20 mouse cellular contexts compared by ENCODE assay signal in the genomic region with DNA sequence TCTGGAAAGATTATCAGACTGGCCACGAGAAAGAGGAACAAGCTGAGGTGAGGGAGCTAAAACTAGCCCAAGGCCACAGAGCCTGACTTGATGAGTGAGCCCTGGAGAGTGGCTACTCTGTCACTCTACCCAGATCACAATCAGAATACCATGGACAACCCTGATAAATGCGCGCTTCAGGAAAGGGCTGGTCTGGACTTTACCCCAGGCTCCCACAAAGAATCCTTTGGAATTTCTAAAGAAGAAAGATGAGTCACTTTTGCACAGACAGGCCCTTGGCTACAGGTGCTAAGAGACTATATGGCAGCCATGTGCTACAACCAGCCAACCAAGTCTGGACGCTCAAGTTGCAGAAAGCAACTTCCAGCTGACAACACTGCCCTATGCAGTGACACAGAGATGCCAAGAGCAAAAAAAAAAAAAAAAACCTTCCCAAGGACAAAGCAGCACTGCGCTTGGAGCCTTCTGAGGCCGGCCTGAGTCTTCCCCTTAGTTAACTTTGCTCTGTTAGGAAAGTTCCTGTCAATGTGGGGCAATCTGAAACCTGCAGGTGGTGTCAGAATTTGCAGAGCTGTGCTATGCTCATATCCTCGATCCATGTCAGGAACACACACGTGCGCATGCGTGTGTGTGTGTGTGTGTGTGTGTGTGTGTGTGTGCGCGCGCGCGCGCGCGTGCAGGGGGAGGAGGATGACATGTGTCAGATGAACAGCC. TPM values are rescaled to one million over a fixed set of nuclear protein-coding genes. Genes with fewer than 3 reads are reported as not detected.
"Had no signal": no experiment of that assay in that cellular context is flagged by ENCODE, and none has a peak within 500 bp of the region (broad histone marks: within the 10 kb centered on the region; RNA-seq: fewer than 3 reads in every experiment).

No protein-coding gene starts in this region.

- ATAC-seq: inflammation-experienced regulatory T-cells, adult 6 months; midbrain, embryonic 13.5 days had no signal

- H3K4me2 ChIP-seq: limb, embryonic 12.5 days; midbrain, embryonic 13.5 days had no signal

- H3K9me3 ChIP-seq: limb, embryonic 12.5 days; midbrain, embryonic 13.5 days had no signal

- H3K4me1 ChIP-seq: limb, embryonic 12.5 days had no signal

- H3K4me3 ChIP-seq: limb, embryonic 12.5 days; midbrain, embryonic 13.5 days had no signal

- H3K9ac ChIP-seq: limb, embryonic 12.5 days; liver, embryonic 14.5 days; midbrain, embryonic 13.5 days had no signal

- H3K27me3 ChIP-seq: limb, embryonic 12.5 days; midbrain, embryonic 13.5 days had no signal

- DNase-seq: kidney, adult 2 months; kidney, postnatal 25 days; layer of hippocampus, postnatal 36 days; liver; lung, adult 2 months; lung, postnatal 10 days; right cerebral cortex, postnatal 14 days; thymus, adult 2 months; thymus, postnatal 25 days had no signal

- H3K27ac ChIP-seq: limb, embryonic 12.5 days; liver, embryonic 14.5 days; macrophage; midbrain, embryonic 13.5 days had no signal

RNA-seq across cellular contexts. Expression of gene Pla2g2e, which starts 28.0 kb away (rescaled TPM):
- polyA plus RNA-seq: inflammation-experienced regulatory T-cells, adult 6 months; limb, embryonic 12.5 days; liver, embryonic 14.5 days; midbrain, embryonic 13.5 days; midbrain, postnatal 0 days; neural tube, embryonic 14.5 days; testis, adult 2 months had no signal

RNA-seq across cellular contexts. Expression of gene Gm13030, which starts 32.0 kb away (rescaled TPM):
- polyA plus RNA-seq: inflammation-experienced regulatory T-cells, adult 6 months; kidney, adult 2 months; kidney, embryonic 16.5 days; limb, embryonic 12.5 days; liver, embryonic 14.5 days; lung, adult 2 months; macrophage; midbrain, embryonic 13.5 days; midbrain, postnatal 0 days; neural tube, embryonic 14.5 days; spleen, adult 2 months; testis, adult 2 months; thymus, adult 2 months; urinary bladder, adult 2 months had no signal

RNA-seq across cellular contexts. Expression of gene Pla2g5, which starts 42.5 kb away (rescaled TPM):
- polyA plus RNA-seq: inflammation-experienced regulatory T-cells, adult 6 months; limb, embryonic 12.5 days; liver, embryonic 14.5 days had no signal
